Mouse (Mus musculus) T-helper 17 cell (primary cell): ENCODE measurements around the gene Rpl27a.

Source experiments
- in situ Hi-C, 2 experiments: fragments of 300-600 bp; cut with MboI, MseI; formaldehyde crosslinking; loops; 1 replicate in 1 of 2; 2 replicates in 1 of 2; pipeline ENCODE4 v1.15.1; 2025; ENCODE audit warnings: high pct_unique_total_duplicates in 2 of 2

Gene Rpl27a

GRCm38 (mm10) chr7:109518838-109519696 is at the start of gene Rpl27a:
TSS of gene Rpl27a (plus strand) at chr7:109519147.
- in situ Hi-C loops = no loop called here

DNA sequence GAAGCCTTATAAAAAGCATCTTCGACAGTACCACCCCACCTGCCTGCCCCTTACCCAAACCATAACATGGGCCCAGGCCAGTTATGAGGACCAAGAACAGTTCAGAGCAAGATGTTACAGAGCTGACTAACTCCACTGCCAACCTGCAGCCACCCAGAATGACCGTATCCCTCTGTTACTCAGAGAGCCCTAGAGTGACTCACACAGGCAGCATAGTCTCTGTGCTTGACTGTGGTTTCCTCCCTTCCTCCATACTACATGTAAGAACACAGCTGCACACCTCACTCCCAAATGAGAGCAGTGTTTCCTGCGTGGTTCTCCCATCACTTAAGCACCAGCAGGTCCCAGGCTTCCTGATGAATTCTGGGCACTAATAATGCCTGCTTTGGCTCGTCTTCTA is 48.2 kb upstream of the Rpl27a start:
- in situ Hi-C loops = no loop called here

DNA sequence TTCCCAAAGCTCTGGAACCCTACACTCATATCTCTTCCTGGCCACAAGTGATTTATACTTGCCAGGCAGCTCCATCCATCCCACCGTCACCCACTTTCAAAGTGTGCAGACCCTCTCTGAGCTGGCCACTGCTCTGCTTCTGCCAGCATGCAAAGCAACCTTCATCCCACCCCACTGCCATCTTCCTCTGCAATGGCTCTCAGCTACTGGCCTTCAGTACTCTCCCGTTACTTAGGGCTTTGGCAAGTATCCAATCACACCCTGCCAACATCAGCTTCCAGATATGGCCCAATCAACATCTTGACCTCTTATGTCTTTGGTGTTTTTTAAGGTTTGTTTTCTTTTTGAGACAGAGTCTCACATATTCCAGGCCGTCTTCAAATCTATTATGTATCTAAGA is 41.0 kb upstream of the Rpl27a start:
- in situ Hi-C loops = no loop called here

DNA sequence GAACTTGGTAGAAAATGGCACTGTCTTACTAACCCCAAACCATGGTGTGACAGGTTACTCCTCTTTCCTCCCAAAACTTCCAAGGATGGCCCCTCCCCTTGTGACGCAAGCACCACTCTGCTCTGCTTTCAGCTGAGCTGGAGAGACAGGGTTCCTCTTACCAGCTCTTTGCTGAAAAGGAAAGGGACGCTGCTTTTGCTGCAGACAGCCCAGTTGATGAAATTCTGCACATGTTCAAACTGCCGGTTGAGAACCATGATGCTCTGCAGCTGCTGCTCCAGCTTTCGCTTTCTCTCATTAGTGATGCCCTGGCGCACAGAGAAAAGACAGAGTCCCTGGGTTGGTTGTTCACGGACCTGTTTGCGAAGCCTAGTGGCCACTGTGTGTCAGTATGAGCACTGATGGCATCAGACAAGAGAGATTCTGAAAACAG is 38.2 kb upstream of the Rpl27a start:
- in situ Hi-C loops = no loop called here

- in situ Hi-C loops = no loop called here
Measured at GRCm38 (mm10) chr7:109484221-109484620, 34.7 kb upstream of the Rpl27a start.

- in situ Hi-C loops = no loop called here
Measured at GRCm38 (mm10) chr7:109492616-109493318, 26.2 kb upstream of the Rpl27a start.

DNA sequence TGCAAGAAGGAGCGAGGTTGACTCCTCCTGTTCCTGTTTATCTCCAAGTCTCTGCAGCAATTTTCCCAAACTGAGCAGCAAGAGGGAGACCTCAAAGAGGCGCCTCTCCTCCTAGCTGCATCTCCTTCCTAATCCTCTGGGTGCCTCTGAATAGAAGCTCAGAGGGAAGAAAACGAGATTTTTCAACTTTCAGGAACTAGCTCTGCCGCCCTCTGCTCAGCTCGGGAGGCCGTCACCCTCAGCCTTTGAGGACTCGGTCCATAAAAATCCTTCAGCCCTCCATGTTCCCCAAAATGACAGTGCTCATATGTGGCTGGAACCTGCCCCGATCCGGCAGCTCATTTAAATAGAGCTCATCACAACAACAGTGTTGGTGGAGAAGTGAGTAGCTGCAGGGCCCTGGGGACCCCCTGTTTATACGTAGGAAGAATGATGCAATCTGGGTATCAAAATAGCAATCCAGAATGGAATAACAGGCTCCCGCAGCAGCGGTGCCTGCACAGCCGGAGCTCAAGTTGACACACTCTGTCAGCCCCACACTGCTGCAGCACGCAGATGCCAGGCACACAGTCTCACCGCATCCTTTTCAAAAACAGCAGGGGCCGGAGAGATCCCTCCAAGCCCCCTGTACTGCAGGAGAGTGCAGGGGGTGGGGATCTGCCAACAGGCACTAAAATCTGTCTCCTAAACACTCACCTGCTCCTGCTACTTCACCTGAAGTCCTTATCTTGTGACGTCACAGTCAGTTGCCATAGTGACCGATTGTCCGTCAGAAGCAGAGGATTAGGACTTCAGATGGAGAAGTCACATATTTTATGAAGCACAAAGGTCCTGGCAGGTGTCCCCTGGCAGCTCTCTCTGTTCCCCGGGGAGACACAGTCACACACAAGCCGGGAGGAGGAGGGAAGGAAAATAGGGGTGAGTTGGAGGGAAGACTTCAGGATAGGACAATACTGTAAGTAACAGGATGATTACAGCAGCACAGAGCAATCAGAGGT is 25.3 kb upstream of the Rpl27a start:
- in situ Hi-C loops = no loop called here

DNA sequence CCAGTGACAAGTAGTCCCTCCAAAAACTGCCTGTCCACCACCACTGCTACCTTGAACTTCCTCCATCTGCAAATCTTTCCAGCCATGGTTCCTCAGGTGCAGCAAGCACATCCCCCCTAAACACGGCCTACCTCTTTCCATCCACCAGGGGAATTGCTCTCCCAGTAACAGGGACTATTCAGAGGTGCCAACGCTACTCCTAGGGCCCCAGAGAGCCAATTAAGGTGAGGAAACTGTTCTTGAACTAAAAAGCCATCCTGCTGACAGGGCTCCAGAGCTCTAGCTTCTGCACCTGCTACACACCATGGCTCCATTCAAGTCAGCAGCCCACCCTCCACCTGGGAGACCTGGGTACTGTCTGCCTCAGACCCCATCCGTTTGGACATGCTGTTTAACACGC is 21.4 kb upstream of the Rpl27a start:
- in situ Hi-C loops = no loop called here

DNA sequence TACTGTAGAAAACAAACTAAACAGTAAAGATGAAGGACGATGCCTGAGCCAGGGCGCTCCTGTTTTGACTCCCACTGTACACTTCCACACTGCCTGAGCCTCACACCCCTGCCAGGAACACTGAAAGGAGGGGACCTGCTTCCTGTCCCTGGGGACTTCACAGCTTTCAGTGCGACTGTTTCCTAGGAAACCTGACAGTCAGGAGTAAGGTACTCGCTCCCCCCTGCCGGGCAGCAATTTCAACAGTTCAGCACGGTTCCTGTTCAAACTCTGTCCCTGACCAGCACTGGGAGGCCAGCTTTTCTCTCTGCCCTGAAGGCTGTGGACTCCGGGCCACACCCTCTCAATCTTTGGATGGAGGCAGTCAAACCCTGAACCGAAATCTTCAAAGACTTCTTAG is 11.8 kb upstream of the Rpl27a start:
- in situ Hi-C loops = no loop called here

DNA sequence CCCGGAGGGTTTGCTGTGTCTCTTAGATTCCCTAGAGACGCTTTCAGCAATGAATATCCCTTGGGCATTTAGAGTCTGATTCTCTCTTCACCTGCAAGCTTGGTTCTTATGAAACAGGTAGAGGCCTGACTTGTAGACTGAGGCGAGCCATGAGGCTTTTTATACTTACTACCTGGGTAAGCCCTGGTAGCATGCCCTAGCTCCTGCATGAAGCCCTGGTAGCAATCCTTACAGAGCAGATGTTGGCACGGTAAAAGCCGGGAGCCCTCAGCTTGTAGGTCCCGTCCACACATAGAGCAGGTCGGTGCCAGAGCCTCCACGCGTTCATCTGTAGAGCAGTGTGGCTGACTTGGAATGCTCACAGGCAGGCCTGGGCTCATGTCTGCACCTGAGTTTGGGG is 11.4 kb upstream of the Rpl27a start:
- in situ Hi-C loops = no loop called here

DNA sequence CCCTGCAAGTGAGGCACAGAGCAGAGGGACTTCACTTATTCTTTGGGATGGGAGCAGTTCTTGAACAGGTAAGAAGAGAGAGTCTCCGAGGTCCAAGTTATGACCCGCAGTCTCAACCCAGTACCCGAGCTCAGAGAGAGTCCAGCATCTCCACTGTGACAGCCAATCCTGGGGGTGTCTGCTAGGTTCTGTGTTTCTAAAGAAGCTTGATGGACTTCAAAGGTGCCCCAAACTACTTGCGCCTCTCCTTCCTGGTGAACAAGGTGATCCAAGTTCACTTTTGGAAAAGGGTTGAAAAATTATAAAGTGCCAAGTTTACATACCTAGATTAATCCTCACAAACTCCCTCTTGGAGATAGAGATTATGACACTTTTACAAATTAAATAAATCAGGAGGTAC is 10.9 kb upstream of the Rpl27a start, which contains the start of gene Trim66:
TSS of gene Trim66 (minus strand) at position 101 of the 400 bp plus-strand sequence.
- in situ Hi-C loops = no loop called here

- in situ Hi-C loops = no loop called here
Measured at GRCm38 (mm10) chr7:109510799-109511198, 8.1 kb upstream of the Rpl27a start.

- in situ Hi-C loops = no loop called here
Measured at GRCm38 (mm10) chr7:109511838-109512237, 7.1 kb upstream of the Rpl27a start.

DNA sequence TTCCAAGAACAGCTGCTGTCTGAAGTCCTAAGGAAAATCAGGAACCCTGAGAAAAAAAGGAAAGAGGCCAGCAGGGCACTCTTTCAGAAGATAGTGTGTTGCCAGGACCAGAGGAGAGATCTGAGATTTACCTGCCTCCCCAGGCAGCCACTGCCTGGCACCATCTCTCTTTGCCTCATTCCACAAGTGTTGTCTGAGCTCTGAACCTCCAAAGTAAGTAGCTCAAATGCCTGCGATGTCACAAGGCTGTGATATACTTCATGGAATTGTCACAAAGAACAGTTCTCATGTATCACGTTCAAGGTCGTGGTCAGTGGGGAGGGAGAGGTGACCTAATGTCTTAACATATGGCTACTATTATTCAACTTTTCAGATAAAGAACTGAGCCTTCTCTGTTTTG is 2.4 kb upstream of the Rpl27a start:
- in situ Hi-C loops = no loop called here

DNA sequence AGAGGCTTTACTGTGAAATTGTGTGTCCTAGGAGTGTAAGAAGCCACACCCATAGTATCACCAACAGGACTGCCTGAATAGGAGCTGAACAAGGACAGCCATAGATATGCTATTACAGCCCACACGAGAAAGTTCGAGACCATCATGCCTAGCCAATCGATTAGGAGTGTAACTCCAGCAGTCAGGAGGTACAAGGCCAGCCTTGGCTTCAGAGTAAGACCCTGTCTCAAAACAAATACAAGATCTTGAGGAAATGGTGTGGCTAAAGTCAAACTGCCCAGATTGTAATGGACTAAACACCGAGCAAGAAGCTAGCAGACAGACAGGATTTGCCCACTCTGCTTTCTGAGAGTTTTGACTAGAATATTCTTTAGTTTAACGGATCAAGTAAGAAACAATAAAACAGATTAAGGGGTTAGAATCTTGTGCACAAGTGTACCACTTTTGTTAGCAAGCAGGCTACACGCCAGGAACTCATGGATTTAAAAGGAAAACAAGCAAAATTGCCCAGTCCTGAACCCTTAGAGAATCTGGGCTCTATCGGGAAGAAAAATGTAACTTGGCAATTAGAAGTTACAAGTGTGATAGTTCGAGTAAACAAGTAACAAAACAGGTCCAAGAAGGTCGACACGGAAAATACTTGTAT is 788 bp upstream of the Rpl27a start:
- in situ Hi-C loops = no loop called here

DNA sequence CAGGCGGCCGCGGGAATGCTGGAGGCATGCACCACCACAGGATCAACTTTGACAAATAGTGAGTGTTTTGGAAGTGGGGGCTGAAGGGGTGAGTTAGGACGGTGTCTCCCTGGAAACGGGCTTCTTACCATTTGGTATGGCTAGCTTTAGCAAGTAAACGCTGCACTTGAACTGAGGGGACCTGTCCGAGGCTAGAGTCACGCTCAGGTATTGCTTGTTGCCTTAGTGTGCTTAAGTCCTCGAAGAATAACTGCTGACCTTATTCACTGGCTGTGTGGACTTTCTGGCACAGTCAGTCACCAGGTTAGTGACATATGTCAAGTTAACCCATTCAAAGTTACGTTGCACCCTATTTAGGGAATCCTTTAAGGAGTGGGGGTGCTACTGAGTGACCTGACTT is 989 bp downstream of the Rpl27a start:
- in situ Hi-C loops = no loop called here

GRCm38 (mm10) chr7:109522084-109522483 is 3.1 kb downstream of the Rpl27a start:
- in situ Hi-C loops = no loop called here

DNA sequence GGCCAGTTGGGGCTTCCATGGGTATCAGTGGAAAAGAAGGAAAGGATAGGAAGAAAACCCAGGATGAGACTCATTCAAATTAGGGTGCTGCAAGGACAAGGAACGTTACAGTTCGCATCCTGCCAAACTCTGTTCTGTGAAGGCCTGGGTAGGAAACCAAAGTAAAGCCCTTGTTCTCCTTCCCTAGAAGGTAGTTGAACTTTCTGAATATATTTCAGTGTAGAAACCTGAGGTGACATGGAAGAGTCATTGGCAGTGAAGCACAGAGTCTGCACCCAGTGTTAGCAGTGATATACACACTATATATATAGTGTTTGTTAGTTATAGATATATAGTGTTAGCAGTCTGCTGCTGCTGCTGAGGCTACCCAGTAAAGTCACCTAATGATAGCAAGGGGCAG is 4.4 kb downstream of the Rpl27a start:
- in situ Hi-C loops = no loop called here

GRCm38 (mm10) chr7:109523741-109524441 is 4.9 kb downstream of the Rpl27a start:
- in situ Hi-C loops = no loop called here

- in situ Hi-C loops = no loop called here
Measured at GRCm38 (mm10) chr7:109524442-109524744, 5.4 kb downstream of the Rpl27a start.

GRCm38 (mm10) chr7:109524763-109525162 is 5.8 kb downstream of the Rpl27a start:
- in situ Hi-C loops = loop anchor here in 1 of 2 experiments (5.0 kb wide), 2 partner anchors 88 to 178 kb away; partner anchors contain the start of genes Akip1 and St5
